Mouse (Mus musculus) ES-E14 (cell line): ENCODE measurements at regions not wholly inside any gene's neighbourhood (a gene's known extent, or its start where the extent isn't known, plus 50 kb on each side); places are given as distances from the start of the nearest gene placed in this dataset.

Source experiments
- MAFK ChIP-seq: IDR thresholded peaks from 2 replicates; pipeline ENCODE4 v1.6.1; 2014; ENCODE audit warnings: mild to moderate bottlenecking, low read depth, low read length, inconsistent platforms; ENCODE audit not compliant: insufficient read depth
- ZC3H11A ChIP-seq: IDR thresholded peaks from 2 replicates; pipeline ENCODE4 v1.6.1; 2012; ENCODE audit warnings: low read depth, mild to moderate bottlenecking, inconsistent platforms, low read length, borderline replicate concordance
- ZNF384 ChIP-seq: IDR thresholded peaks from 2 replicates; pipeline ENCODE4 v1.6.1; 2012; ENCODE audit warnings: low read depth, low read length, inconsistent platforms

DNA sequence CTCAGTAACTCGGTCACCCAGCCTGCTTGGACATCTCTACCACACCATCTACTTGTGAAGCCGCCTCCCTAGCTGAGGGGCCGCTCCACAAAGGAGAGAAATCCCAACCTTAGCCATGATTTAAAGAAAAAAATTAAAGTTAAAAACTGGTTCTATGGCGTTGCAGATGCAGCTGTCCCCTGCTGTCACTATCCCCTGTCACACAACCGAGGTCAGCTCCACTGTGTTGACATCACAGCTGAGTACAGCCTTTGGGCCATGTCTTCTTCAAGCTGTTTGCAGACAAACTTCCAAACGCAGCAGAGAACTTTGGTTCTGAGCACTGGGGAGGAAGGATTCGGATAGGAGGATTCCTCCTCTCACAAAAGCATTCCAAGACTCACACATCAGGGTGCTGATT is 278.1 kb upstream of the Pabpc6 start:
- TF ChIP-seq MAFK (no peak), ZNF384 (no peak), ZC3H11A (no peak)
